Mouse (Mus musculus) liver, postnatal 0 days (tissue): ENCODE data around the gene Gm10490. TPM values are rescaled to one million over a fixed set of nuclear protein-coding genes. Genes with fewer than 3 reads are reported as not detected.

Experiments used
- ATAC-seq: fragments of 200-750 bp; cut with Nextera tagmentation; 2 replicates; pipeline ENCODE4 v1.8.0; 2017; ENCODE audit warnings: mild to moderate bottlenecking, moderate library complexity
- DNase-seq: peaks from one replicate; pipeline ENCODE4 v3.0.0-alpha.2; 2016
- H3K27ac ChIP-seq: fragments of 300-500 bp; sonication (generic); 2 replicates; pipeline ENCODE4 v1.5.1; 2014; ENCODE audit warnings: antibody characterized with exemption, moderate library complexity, mild to moderate bottlenecking, low read depth
- H3K27me3 ChIP-seq: fragments of 300-500 bp; sonication (generic); 2 replicates; pipeline ENCODE4 v1.6.1; 2014; ENCODE audit warnings: low read length, control low read depth, mixed read lengths; ENCODE audit not compliant: insufficient read depth
- H3K36me3 ChIP-seq: fragments of 300-500 bp; sonication (generic); replicated peaks from 2 replicates; pipeline ENCODE4 v1.6.1; 2014; ENCODE audit warnings: mild to moderate bottlenecking, control low read depth, low read length, moderate library complexity, mixed read lengths; ENCODE audit not compliant: insufficient read depth
- H3K4me1 ChIP-seq: fragments of 300-500 bp; sonication (generic); 2 replicates; pipeline ENCODE4 v1.6.1; 2014; ENCODE audit warnings: antibody characterized with exemption, mild to moderate bottlenecking, control low read depth; ENCODE audit not compliant: insufficient read depth
- H3K4me2 ChIP-seq: fragments of 300-500 bp; sonication (generic); 2 replicates; pipeline ENCODE4 v1.6.1; 2014; ENCODE audit warnings: low read depth, mild to moderate bottlenecking, low read length, moderate library complexity, mixed read lengths
- H3K4me3 ChIP-seq: fragments of 300-500 bp; sonication (generic); 2 replicates; pipeline ENCODE4 v1.5.1; 2014; ENCODE audit warnings: low read depth, low read length
- H3K9ac ChIP-seq: fragments of 300-500 bp; sonication (generic); replicated peaks from 2 replicates; pipeline ENCODE4 v1.6.1; 2014; ENCODE audit warnings: mild to moderate bottlenecking, moderate library complexity
- H3K9me3 ChIP-seq: fragments of 300-500 bp; sonication (generic); 2 replicates; pipeline ENCODE4 v1.6.1; 2016; ENCODE audit warnings: mild to moderate bottlenecking, control low read depth, low read length, mixed read lengths
- CTCF ChIP-seq: sonication (generic); IDR thresholded peaks from 2 replicates; pipeline ENCODE4 v1.5.1; 2016; ENCODE audit warnings: antibody characterized with exemption, low read depth
- EP300 ChIP-seq: IDR thresholded peaks from 2 replicates; pipeline ENCODE4 v1.6.1; 2016; ENCODE audit warnings: antibody characterized with exemption, low read depth, mild to moderate bottlenecking
- WGBS: fragments of 180-500 bp; shearing (Covaris S2); extraction: QIAGEN DNeasy Blood & Tissue Kit; methylation state at CpG from one replicate; pipeline ENCODE4 v1.1.7; 2014; ENCODE audit not compliant: insufficient replicate concordance; 5-methylcytosine and 5-hydroxymethylcytosine counted together
- polyA plus RNA-seq: library from polyadenylated mRNA; unstranded; fragments of >200 nt; fragmentation: Nextera tagmentation; extraction: Ambion mirVana; gene quantifications from 2 replicates; pipeline ENCODE4 v1.2.1, GENCODE M21; 2015

Gm10490 gene
- polyA plus RNA-seq, 1 experiment from 2014 or later: not detected

GRCm38 (mm10) chrX:7919601-7920383, 10.4 kb downstream of the Gm10490 start, which contains the start of gene Pcsk1n:
Gene Pcsk1n, plus strand, starts transcription at chrX:7919822.
- DNase-seq (no peak), ATAC-seq (no peak)
- Histone ChIP-seq H3K27ac (no peak within 1 kb of the TSS), H3K4me2 (no peak within 1 kb of the TSS), H3K36me3 (no peaks in the 10 kb centered on the region), H3K4me3 (no peak within 1 kb of the TSS), H3K9me3 (no peaks in the 10 kb centered on the region), H3K9ac (no peak within 1 kb of the TSS), H3K27me3 (peaks cover 50% of the 10 kb centered on the region), H3K4me1 (no peaks in the 10 kb centered on the region)
- WGBS: 24% methylated on average over 26 of the region's 40 CpGs
- TF ChIP-seq CTCF (no peak), EP300 (no peak)

- DNase-seq (no peak), ATAC-seq (no peak)
- no peak overlapping the region for H3K27ac ChIP-seq
- H3K27me3 ChIP-seq: peaks cover 62% of the 10 kb centered on the region
- H3K4me1 ChIP-seq: no peaks in the 10 kb centered on the region
- H3K9me3 ChIP-seq: no peaks in the 10 kb centered on the region
- H3K4me3 ChIP-seq: peak overlapping the region; percentile 15; the same call in 1 of the 2 replicates
- H3K36me3 ChIP-seq: no peaks in the 10 kb centered on the region
- H3K9ac ChIP-seq: no peak overlapping the region
- no peak for TF ChIP-seq CTCF
- TF ChIP-seq EP300: no peak
- peak overlapping the region; percentile 50; the same call in 1 of the 2 replicates for H3K4me2 ChIP-seq
- 18% methylated on average over 30 of the region's 48 CpGs for WGBS
Measured at GRCm38 (mm10) chrX:7922032-7922431, 12.7 kb downstream of the Gm10490 start.

GRCm38 (mm10) chrX:7926266-7926665, 16.9 kb downstream of the Gm10490 start:
- 70% methylated on average over 6 of the region's 6 CpGs for WGBS
- Histone ChIP-seq H3K27ac (no peak overlapping the region), H3K4me2 (no peak overlapping the region), H3K4me1 (no peaks in the 10 kb centered on the region), H3K4me3 (no peak overlapping the region), H3K27me3 (peaks cover 56% of the 10 kb centered on the region), H3K36me3 (no peaks in the 10 kb centered on the region), H3K9me3 (no peaks in the 10 kb centered on the region), H3K9ac (no peak overlapping the region)
- ATAC-seq (no peak), DNase-seq (no peak)
- TF ChIP-seq CTCF (no peak), EP300 (no peak)

- DNase-seq (no peak), ATAC-seq (no peak)
- H3K36me3 ChIP-seq: 0 out of 2 replicates have a peak, but pooled peaks cover 2% of the 10 kb centered on the region
- 29% methylated on average over 10 of the region's 10 CpGs for WGBS
- H3K27me3 ChIP-seq: peaks cover 48% of the 10 kb centered on the region
- TF ChIP-seq EP300: no peak
- no peak for TF ChIP-seq CTCF
- H3K9ac ChIP-seq: no peak overlapping the region
- no peaks in the 10 kb centered on the region for H3K4me1 ChIP-seq
- no peak overlapping the region for H3K27ac ChIP-seq
- H3K4me2 ChIP-seq: no peak overlapping the region
- H3K4me3 ChIP-seq: no peak overlapping the region
- H3K9me3 ChIP-seq: no peaks in the 10 kb centered on the region
Measured at GRCm38 (mm10) chrX:7927116-7927515, 17.8 kb downstream of the Gm10490 start.

GRCm38 (mm10) chrX:7928270-7928790, 19.0 kb downstream of the Gm10490 start, which contains the start of gene Eras:
Gene Eras, minus strand, starts transcription at chrX:7928607.
- WGBS: 23% methylated on average over 18 of the region's 19 CpGs
- ATAC-seq: no peak
- H3K9me3 ChIP-seq: no peaks in the 10 kb centered on the region

GRCm38 (mm10) chrX:7936874-7937273, 27.5 kb downstream of the Gm10490 start:
- Histone ChIP-seq H3K27me3 (no peaks in the 10 kb centered on the region), H3K9ac (no peak overlapping the region), H3K4me2 (no peak overlapping the region), H3K4me3 (no peak overlapping the region), H3K9me3 (no peaks in the 10 kb centered on the region), H3K4me1 (no peaks in the 10 kb centered on the region), H3K27ac (no peak overlapping the region), H3K36me3 (peaks cover 6% of the 10 kb centered on the region; the same call in 1 of the 2 replicates)
- ATAC-seq (no peak), DNase-seq (no peak)
- TF ChIP-seq CTCF: peak; percentile 47
- no peak for TF ChIP-seq EP300
- 43% methylated on average over 10 of the region's 11 CpGs for WGBS

More at GRCm38 (mm10) chrX:7928270-7928790, 19.0 kb downstream of the Gm10490 start, which contains the start of gene Eras:
- Histone ChIP-seq H3K36me3 (0 out of 2 replicates have a peak, but pooled peaks cover 2% of the 10 kb centered on the region), H3K4me1 (no peaks in the 10 kb centered on the region), H3K9ac (no peak within 1 kb of the TSS), H3K27me3 (peaks cover 36% of the 10 kb centered on the region), H3K4me2 (no peak within 1 kb of the TSS), H3K4me3 (no peak within 1 kb of the TSS), H3K27ac (no peak within 1 kb of the TSS)
- TF ChIP-seq CTCF (no peak), EP300 (no peak)
- DNase-seq: no peak
